Mouse (Mus musculus) left cerebral cortex, adult 2 months (tissue): ENCODE data around the gene Ankef1. TPM values are rescaled to one million over a fixed set of nuclear protein-coding genes. Genes with fewer than 3 reads are reported as not detected.

Source experiments
- DNase-seq, 2 experiments: peaks; one replicate each; pipeline ENCODE4 v3.0.0; 2021 to 2022; ENCODE audit warnings: low spot score in 2 of 2, mixed read lengths in 1 of 2; ENCODE audit errors: extremely low spot score in 1 of 2
- H3K27ac ChIP-seq: fragments of 200-600 bp; 2 replicates; pipeline ENCODE4 v1.8.1; 2022
- H3K4me3 ChIP-seq: fragments of 200-600 bp; 2 replicates; pipeline ENCODE4 v1.8.1; 2022
- CTCF ChIP-seq: fragments of 200-600 bp; IDR thresholded peaks from 2 replicates; pipeline ENCODE4 v1.8.1; 2022; ENCODE audit warnings: antibody characterized with exemption, mild to moderate bottlenecking, moderate library complexity
- intact Hi-C: fragments of 180-260 bp; cut with DNase I; formaldehyde crosslinking; loops from one replicate; pipeline ENCODE4 v1.15.1; 2025
- total RNA-seq, 2 experiments: library from RNA; stranded (reverse); gene quantifications; 2 replicates each; pipeline ENCODE4 v1.2.3; 2021

Gene Ankef1
- total RNA-seq, 2 experiments from 2014 or later, result 1.3 to 3.2 TPM

DNA sequence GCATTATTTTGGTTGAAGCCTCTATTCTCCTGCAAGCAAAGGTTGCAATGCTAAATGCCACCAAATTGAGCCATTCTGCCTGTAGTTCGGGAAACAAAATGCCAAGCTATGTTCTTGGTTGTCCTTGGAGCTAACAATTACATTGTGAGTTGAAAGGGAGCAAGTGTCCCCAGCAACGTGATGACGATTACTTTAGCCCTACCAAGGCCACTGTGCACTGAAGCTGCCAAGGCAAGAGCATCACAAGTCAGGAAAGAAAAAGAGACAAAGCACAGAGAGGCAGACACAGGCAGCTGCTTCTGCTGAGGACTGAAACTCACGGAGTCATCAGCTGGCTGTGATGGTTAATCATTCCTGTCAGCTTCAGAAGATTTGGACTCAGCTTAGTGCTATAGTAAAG is 99.5 kb downstream of the Ankef1 start:
- H3K4me3 ChIP-seq, result no peak overlapping the region
- no peak for DNase-seq
- no peak for TF ChIP-seq CTCF
- no peak overlapping the region for H3K27ac ChIP-seq
- intact Hi-C loops, result no loop called here

Other genes starting within 250 kb of the Ankef1 start
- 10 to 100 TPM; 46.1 to 47.8 TPM for gene Pak7, start 113.9 kb upstream of the Ankef1 start, total RNA-seq
- 1,000 to 10,000 TPM; 3,053 to 3,248 TPM for gene Snap25, start 211.5 kb downstream of the Ankef1 start, total RNA-seq